Mouse (Mus musculus): ENCODE results near the gene Enpp1. TPM values are rescaled to one million over a fixed set of nuclear protein-coding genes. Genes with fewer than 3 reads are reported as not detected.
A peak's percentile ranks its signal among the peaks of the same experiment; 100 is the strongest.

The Enpp1 gene
- polyA plus RNA-seq, 1 experiment from 2014 or later, result 9.6 TPM

DNA sequence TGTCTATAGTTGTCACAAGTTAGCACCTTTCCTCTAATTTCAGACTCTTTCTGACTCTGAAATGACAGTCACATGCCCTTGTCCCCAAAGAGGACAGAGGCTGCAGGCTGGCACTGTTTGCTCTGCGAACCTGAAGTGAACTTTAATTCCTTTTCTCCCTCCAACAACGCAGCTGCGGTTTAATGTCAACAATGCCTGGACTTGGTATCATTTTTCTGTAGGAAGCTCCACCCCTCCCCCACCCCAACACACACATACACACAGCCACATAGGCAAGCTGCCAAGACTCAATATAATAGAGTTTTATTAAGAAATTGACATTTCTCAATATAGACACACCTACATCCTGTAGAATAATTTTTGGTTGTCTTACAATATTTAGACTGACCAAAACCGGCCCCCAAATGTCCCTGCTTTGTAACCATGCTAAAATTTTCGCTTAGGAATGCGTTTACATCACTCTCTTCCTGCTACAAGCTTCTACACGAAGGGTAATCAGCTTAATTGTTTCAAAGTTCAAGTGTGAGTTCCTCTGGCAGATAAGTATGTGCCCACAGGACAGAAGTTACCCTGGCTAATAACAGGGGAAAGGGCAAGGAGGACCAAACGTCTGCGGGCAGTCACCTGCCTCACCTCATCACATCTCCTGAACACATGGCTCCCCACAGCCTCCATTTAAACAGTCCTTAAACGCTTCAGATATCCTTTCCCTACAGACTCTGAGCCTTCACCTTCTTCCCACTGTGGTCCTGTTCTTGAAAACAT is 73.5 kb downstream of the Enpp1 start:
- no peak overlapping the region for H3K4me3 ChIP-seq (ENCODE audit: low read depth, low read length)
- 17% methylated on average over 10 of the region's 10 CpGs for WGBS
- H3K9ac ChIP-seq (ENCODE audit: low read length), result 0 out of 2 replicates have a peak overlapping the region, but pooled peaks have one; percentile 11
- ATAC-seq (replicated peaks; ENCODE audit: low FRiP score, low TSS enrichment, low read depth), result peak; percentile 20; the same call in 1 of the 2 replicates
- no peaks in the 10 kb centered on the region for H3K27me3 ChIP-seq (replicated peaks; ENCODE audit: control insufficient read depth, insufficient read depth, low read length)
- no peak for DNase-seq (ENCODE audit: low spot score)
- H3K4me1 ChIP-seq (replicated peaks; ENCODE audit: control insufficient read depth, insufficient read depth, low read length), result peaks cover 31% of the 10 kb centered on the region
- no peaks in the 10 kb centered on the region for H3K36me3 ChIP-seq (ENCODE audit: control insufficient read depth, insufficient read depth, low read length)
- H3K4me2 ChIP-seq (ENCODE audit: low read length), result 0 out of 2 replicates have a peak overlapping the region, but pooled peaks have one; percentile 20
- H3K27ac ChIP-seq (ENCODE audit: low read depth), result peak overlapping the region; percentile 39; the same call in 1 of the 2 replicates
- H3K9me3 ChIP-seq (ENCODE audit: control insufficient read depth, low read length), result no peaks in the 10 kb centered on the region

DNA sequence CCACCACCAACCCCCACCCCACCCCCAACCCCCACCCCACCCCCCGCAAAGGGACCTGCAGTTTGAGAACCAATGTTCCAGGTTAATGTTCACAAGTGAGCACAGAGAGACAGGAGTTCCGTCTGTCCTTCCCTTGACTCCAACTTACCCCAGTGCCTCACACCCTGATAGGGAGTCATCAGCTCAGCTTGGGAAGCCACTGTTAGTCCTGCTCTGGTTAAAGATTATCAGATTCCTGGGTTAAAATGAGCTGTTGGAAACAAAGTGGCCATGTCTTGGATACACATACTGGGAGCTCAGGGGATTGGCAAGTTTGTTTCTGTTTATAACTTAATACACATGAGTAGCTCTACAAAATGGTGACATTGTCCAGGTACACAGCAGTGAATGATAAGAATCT is 75.0 kb downstream of the Enpp1 start:
- 60% methylated on average over 2 of the region's 2 CpGs for WGBS
- Histone ChIP-seq H3K4me3 (ENCODE audit: low read depth, low read length) (no peak overlapping the region), H3K9me3 (ENCODE audit: control insufficient read depth, low read length) (no peaks in the 10 kb centered on the region), H3K27me3 (replicated peaks; ENCODE audit: control insufficient read depth, insufficient read depth, low read length) (no peaks in the 10 kb centered on the region), H3K9ac (ENCODE audit: low read length) (no peak overlapping the region), H3K4me2 (ENCODE audit: low read length) (no peak overlapping the region), H3K36me3 (ENCODE audit: control insufficient read depth, insufficient read depth, low read length) (no peaks in the 10 kb centered on the region), H3K4me1 (replicated peaks; ENCODE audit: control insufficient read depth, insufficient read depth, low read length) (peaks cover 31% of the 10 kb centered on the region), H3K27ac (ENCODE audit: low read depth) (peak overlapping the region; percentile 43; the same call in 1 of the 2 replicates)
- DNase-seq (ENCODE audit: low spot score), result no peak
- no peak for ATAC-seq (replicated peaks; ENCODE audit: low FRiP score, low TSS enrichment, low read depth)

DNA sequence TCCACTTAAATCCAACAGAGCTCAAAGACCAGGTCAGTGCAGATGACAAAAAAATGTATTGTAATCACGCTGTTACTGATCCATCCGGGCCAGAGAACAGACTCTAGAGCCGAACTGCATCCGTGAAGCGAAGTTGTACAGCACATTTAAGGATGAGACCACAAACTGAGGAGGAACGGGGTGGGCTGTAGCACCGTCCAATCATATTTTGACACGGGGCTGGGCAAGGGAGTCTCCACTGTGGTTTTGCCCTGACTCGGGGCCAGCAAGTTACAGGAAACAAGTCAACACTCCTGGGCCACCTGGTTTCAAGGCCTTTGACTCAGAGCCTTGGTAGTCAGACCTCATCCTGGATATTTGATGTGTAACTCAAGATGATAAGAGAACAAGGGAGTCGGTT is 76.1 kb downstream of the Enpp1 start:
- no peaks in the 10 kb centered on the region for H3K36me3 ChIP-seq (ENCODE audit: control insufficient read depth, insufficient read depth, low read length)
- 84% methylated on average over 10 of the region's 10 CpGs for WGBS
- no peaks in the 10 kb centered on the region for H3K9me3 ChIP-seq (ENCODE audit: control insufficient read depth, low read length)
- peaks cover 31% of the 10 kb centered on the region for H3K4me1 ChIP-seq (replicated peaks; ENCODE audit: control insufficient read depth, insufficient read depth, low read length)
- ATAC-seq (replicated peaks; ENCODE audit: low FRiP score, low TSS enrichment, low read depth), result no peak; the same call in 1 of the 2 replicates
- no peak overlapping the region for H3K9ac ChIP-seq (ENCODE audit: low read length)
- no peak overlapping the region for H3K4me2 ChIP-seq (ENCODE audit: low read length)
- no peaks in the 10 kb centered on the region for H3K27me3 ChIP-seq (replicated peaks; ENCODE audit: control insufficient read depth, insufficient read depth, low read length)
- no peak overlapping the region for H3K4me3 ChIP-seq (ENCODE audit: low read depth, low read length)
- DNase-seq (ENCODE audit: low spot score), result no peak
- peak overlapping the region; percentile 75 for H3K27ac ChIP-seq (ENCODE audit: low read depth)

- DNase-seq (ENCODE audit: low spot score) (no peak), ATAC-seq (replicated peaks; ENCODE audit: low FRiP score, low TSS enrichment, low read depth) (peak; percentile 51; the same call in 1 of the 2 replicates)
- Histone ChIP-seq H3K36me3 (ENCODE audit: control insufficient read depth, insufficient read depth, low read length) (no peaks in the 10 kb centered on the region), H3K9me3 (ENCODE audit: control insufficient read depth, low read length) (no peaks in the 10 kb centered on the region), H3K27ac (ENCODE audit: low read depth) (peak overlapping the region; percentile 75), H3K4me1 (replicated peaks; ENCODE audit: control insufficient read depth, insufficient read depth, low read length) (peaks cover 31% of the 10 kb centered on the region), H3K9ac (ENCODE audit: low read length) (no peak overlapping the region), H3K4me2 (ENCODE audit: low read length) (no peak overlapping the region), H3K4me3 (ENCODE audit: low read depth, low read length) (no peak overlapping the region), H3K27me3 (replicated peaks; ENCODE audit: control insufficient read depth, insufficient read depth, low read length) (no peaks in the 10 kb centered on the region)
- WGBS, result 49% methylated on average over 11 of the region's 11 CpGs
These were observed 76.6 kb downstream of the Enpp1 start for GRCm38 (mm10) chr10:24635331-24635815.

- WGBS, result 62% methylated on average over 9 of the region's 9 CpGs
- peaks cover 31% of the 10 kb centered on the region for H3K4me1 ChIP-seq (replicated peaks; ENCODE audit: control insufficient read depth, insufficient read depth, low read length)
- no peaks in the 10 kb centered on the region for H3K9me3 ChIP-seq (ENCODE audit: control insufficient read depth, low read length)
- H3K27ac ChIP-seq (ENCODE audit: low read depth), result peak overlapping the region; percentile 48
- H3K36me3 ChIP-seq (ENCODE audit: control insufficient read depth, insufficient read depth, low read length), result no peaks in the 10 kb centered on the region
- no peak overlapping the region for H3K9ac ChIP-seq (ENCODE audit: low read length)
- H3K4me3 ChIP-seq (ENCODE audit: low read depth, low read length), result no peak overlapping the region
- H3K27me3 ChIP-seq (replicated peaks; ENCODE audit: control insufficient read depth, insufficient read depth, low read length), result no peaks in the 10 kb centered on the region
- H3K4me2 ChIP-seq (ENCODE audit: low read length), result no peak overlapping the region
- ATAC-seq (replicated peaks; ENCODE audit: low FRiP score, low TSS enrichment, low read depth) (no peak), DNase-seq (ENCODE audit: low spot score) (no peak)
These were observed 77.7 kb downstream of the Enpp1 start for GRCm38 (mm10) chr10:24634288-24634687.

DNA sequence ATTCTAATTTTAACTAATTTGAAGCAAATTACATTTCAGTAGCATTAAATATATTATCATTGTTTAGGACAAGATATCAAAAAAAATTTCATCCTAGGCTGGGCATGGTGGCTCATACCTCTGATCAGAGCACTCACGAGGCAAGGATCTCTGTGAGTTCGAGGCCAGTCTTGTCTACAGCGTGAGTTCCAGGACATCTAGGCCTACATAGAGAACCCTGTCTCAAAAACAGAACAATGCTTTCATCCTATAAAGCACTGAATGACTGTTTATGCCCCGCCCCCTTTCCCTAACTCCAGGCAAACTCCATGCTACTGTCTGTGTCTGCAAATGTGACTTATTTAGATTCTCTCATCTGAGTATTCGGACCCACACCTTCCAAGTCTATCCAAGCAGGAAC is 80.8 kb downstream of the Enpp1 start:
- H3K4me2 ChIP-seq (ENCODE audit: low read length), result no peak overlapping the region
- H3K9ac ChIP-seq (ENCODE audit: low read length), result no peak overlapping the region
- H3K27ac ChIP-seq (ENCODE audit: low read depth), result no peak overlapping the region
- WGBS, result 91% methylated on average over 5 of the region's 5 CpGs
- ATAC-seq (replicated peaks; ENCODE audit: low FRiP score, low TSS enrichment, low read depth), result no peak
- no peaks in the 10 kb centered on the region for H3K36me3 ChIP-seq (ENCODE audit: control insufficient read depth, insufficient read depth, low read length)
- peaks cover 14% of the 10 kb centered on the region for H3K4me1 ChIP-seq (replicated peaks; ENCODE audit: control insufficient read depth, insufficient read depth, low read length)
- no peak overlapping the region for H3K4me3 ChIP-seq (ENCODE audit: low read depth, low read length)
- H3K9me3 ChIP-seq (ENCODE audit: control insufficient read depth, low read length), result no peaks in the 10 kb centered on the region
- H3K27me3 ChIP-seq (replicated peaks; ENCODE audit: control insufficient read depth, insufficient read depth, low read length), result no peaks in the 10 kb centered on the region
- DNase-seq (ENCODE audit: low spot score), result no peak

DNA sequence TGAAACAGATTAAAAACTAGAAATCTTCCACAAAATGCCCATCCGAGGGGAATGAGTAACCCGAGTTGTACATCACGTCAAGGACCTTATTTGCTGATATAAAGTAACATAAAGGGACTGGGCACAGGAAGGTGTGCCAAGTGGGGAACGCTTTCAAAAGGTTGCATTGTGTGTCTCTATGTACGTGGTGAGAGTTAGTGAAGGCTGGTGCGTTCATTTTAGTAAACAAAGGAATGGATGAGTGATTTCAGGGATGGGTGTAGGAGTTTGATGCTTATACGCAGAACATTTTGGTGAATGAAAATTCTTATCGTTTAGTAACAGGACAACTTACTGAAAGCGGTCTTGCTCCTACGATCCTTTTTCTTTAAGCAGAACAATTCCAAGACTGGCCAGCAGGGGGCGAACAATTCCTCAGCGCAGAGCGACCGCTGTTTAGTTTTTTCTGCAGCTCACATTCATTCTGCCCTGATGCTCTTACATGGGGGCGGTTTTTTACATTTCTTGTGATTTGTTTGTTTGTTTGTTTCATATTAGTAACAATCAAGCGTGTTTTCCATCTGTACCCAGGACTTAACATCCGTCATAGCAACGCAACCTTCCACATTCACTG is 81.4 kb downstream of the Enpp1 start:
- DNase-seq (ENCODE audit: low spot score) (peak; percentile 93), ATAC-seq (replicated peaks; ENCODE audit: low FRiP score, low TSS enrichment, low read depth) (no peak)
- Histone ChIP-seq H3K4me3 (ENCODE audit: low read depth, low read length) (no peak overlapping the region), H3K36me3 (ENCODE audit: control insufficient read depth, insufficient read depth, low read length) (no peaks in the 10 kb centered on the region), H3K4me1 (replicated peaks; ENCODE audit: control insufficient read depth, insufficient read depth, low read length) (peaks cover 9% of the 10 kb centered on the region), H3K4me2 (ENCODE audit: low read length) (no peak overlapping the region), H3K9ac (ENCODE audit: low read length) (no peak overlapping the region), H3K9me3 (ENCODE audit: control insufficient read depth, low read length) (no peaks in the 10 kb centered on the region), H3K27me3 (replicated peaks; ENCODE audit: control insufficient read depth, insufficient read depth, low read length) (no peaks in the 10 kb centered on the region), H3K27ac (ENCODE audit: low read depth) (no peak overlapping the region)
- WGBS, result 28% methylated on average over 18 of the region's 18 CpGs

DNA sequence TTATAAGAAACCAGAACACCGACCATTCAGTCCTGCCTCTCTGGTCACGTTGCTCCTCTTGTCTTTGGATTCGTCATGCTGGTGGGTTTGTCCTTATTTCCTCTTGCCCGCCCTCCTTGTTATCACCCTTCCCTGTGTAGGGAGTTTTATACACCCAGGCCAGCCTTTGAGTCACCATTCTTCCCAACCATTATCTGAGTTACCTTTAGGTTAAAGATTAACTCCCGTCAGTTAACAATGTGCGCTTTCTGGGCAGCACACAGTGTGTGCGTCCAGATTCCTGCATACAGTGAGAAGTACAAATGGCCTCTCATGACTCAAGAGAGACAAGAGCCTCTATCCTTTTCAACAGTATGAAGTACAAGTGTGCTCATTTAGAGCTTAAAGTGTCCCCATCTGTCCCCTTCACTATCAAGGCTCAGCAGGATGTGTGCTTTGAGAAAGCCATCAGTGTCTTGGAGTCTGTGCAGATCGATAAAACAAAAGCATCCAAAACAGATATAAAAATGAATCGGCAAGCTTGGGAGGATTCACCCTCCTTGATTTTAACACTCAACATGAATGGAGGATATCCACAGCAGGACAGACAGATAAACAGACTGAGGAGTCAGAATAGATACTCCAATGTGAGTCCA is 82.8 kb downstream of the Enpp1 start:
- Histone ChIP-seq H3K4me1 (replicated peaks; ENCODE audit: control insufficient read depth, insufficient read depth, low read length) (0 out of 2 replicates have a peak, but pooled peaks cover under 1% of the 10 kb centered on the region), H3K4me2 (ENCODE audit: low read length) (peak overlapping the region; percentile 7; the same call in 1 of the 2 replicates), H3K27me3 (replicated peaks; ENCODE audit: control insufficient read depth, insufficient read depth, low read length) (no peaks in the 10 kb centered on the region), H3K4me3 (ENCODE audit: low read depth, low read length) (no peak overlapping the region), H3K36me3 (ENCODE audit: control insufficient read depth, insufficient read depth, low read length) (no peaks in the 10 kb centered on the region), H3K9ac (ENCODE audit: low read length) (no peak overlapping the region), H3K9me3 (ENCODE audit: control insufficient read depth, low read length) (no peaks in the 10 kb centered on the region), H3K27ac (ENCODE audit: low read depth) (peak overlapping the region; percentile 58)
- 65% methylated on average over 9 of the region's 9 CpGs for WGBS
- ATAC-seq (replicated peaks; ENCODE audit: low FRiP score, low TSS enrichment, low read depth), result peak; percentile 87
- DNase-seq (ENCODE audit: low spot score), result no peak

All from intestine, embryonic 14.5 days (tissue).